Mouse (Mus musculus) olfactory bulb, adult 2 months (tissue): Measurements from ENCODE around the gene Nme4.

ENCODE experiments used
- CTCF ChIP-seq: fragments of 200-500 bp; IDR thresholded peaks from 2 replicates; pipeline ENCODE4 v1.5.1; 2012; ENCODE audit warnings: low read depth, mild to moderate bottlenecking, low read length, moderate library complexity; ENCODE audit not compliant: insufficient read depth
- POLR2A ChIP-seq: fragments of 200-500 bp; IDR thresholded peaks from 2 replicates; pipeline ENCODE4 v1.6.1; 2012; ENCODE audit warnings: mild to moderate bottlenecking, low read depth, low read length, moderate library complexity; ENCODE audit not compliant: insufficient read depth

GRCm38 (mm10) chr17:26064916-26065315, 30.5 kb downstream of the Nme4 start:
- no peak for TF ChIP-seq POLR2A
- TF ChIP-seq CTCF, result no peak
